Mouse (Mus musculus): ENCODE data around the gene Fam71e1. TPM values are rescaled to one million over a fixed set of nuclear protein-coding genes. Genes with fewer than 3 reads are reported as not detected.
A peak's percentile ranks its signal among the peaks of the same experiment; 100 is the strongest.

Fam71e1 gene
- polyA plus RNA-seq, 1 experiment from 2014 or later = 24.9 TPM

GRCm38 (mm10) chr7:44482836-44483435, 13.4 kb upstream of the Fam71e1 start:
- WGBS = 75% methylated on average over 3 of the region's 3 CpGs
- Histone ChIP-seq H3K4me2 (ENCODE audit: low read depth, low read length) (no peak overlapping the region), H3K27me3 (ENCODE audit: control insufficient read depth, insufficient read depth, low read length) (no peaks in the 10 kb centered on the region), H3K9me3 (ENCODE audit: control insufficient read depth, low read length) (no peaks in the 10 kb centered on the region), H3K36me3 (ENCODE audit: control insufficient read depth, insufficient read depth, low read length) (no peaks in the 10 kb centered on the region), H3K4me1 (ENCODE audit: control insufficient read depth, insufficient read depth, low read length) (no peaks in the 10 kb centered on the region), H3K9ac (replicated peaks; ENCODE audit: low read depth, low read length) (no peak overlapping the region), H3K4me3 (ENCODE audit: low read depth, low read length) (no peak overlapping the region), H3K27ac (ENCODE audit: low read depth, low read length) (no peak overlapping the region)
- no peak for ATAC-seq (ENCODE audit: low read depth)

GRCm38 (mm10) chr7:44484109-44484508, 12.3 kb upstream of the Fam71e1 start:
- Histone ChIP-seq H3K9ac (replicated peaks; ENCODE audit: low read depth, low read length) (no peak overlapping the region), H3K9me3 (ENCODE audit: control insufficient read depth, low read length) (no peaks in the 10 kb centered on the region), H3K4me1 (ENCODE audit: control insufficient read depth, insufficient read depth, low read length) (no peaks in the 10 kb centered on the region), H3K27ac (ENCODE audit: low read depth, low read length) (no peak overlapping the region), H3K27me3 (ENCODE audit: control insufficient read depth, insufficient read depth, low read length) (no peaks in the 10 kb centered on the region), H3K4me2 (ENCODE audit: low read depth, low read length) (no peak overlapping the region), H3K36me3 (ENCODE audit: control insufficient read depth, insufficient read depth, low read length) (0 out of 2 replicates have a peak, but pooled peaks cover under 1% of the 10 kb centered on the region), H3K4me3 (ENCODE audit: low read depth, low read length) (no peak overlapping the region)
- WGBS = 93% methylated on average over 1 of the region's 1 CpGs
- no peak for ATAC-seq (ENCODE audit: low read depth)

- Histone ChIP-seq H3K4me1 (ENCODE audit: control insufficient read depth, insufficient read depth, low read length) (no peaks in the 10 kb centered on the region), H3K4me3 (ENCODE audit: low read depth, low read length) (no peak overlapping the region), H3K9me3 (ENCODE audit: control insufficient read depth, low read length) (no peaks in the 10 kb centered on the region), H3K9ac (replicated peaks; ENCODE audit: low read depth, low read length) (no peak overlapping the region), H3K27me3 (ENCODE audit: control insufficient read depth, insufficient read depth, low read length) (no peaks in the 10 kb centered on the region), H3K27ac (ENCODE audit: low read depth, low read length) (no peak overlapping the region), H3K4me2 (ENCODE audit: low read depth, low read length) (no peak overlapping the region), H3K36me3 (ENCODE audit: control insufficient read depth, insufficient read depth, low read length) (peaks cover 3% of the 10 kb centered on the region; the same call in 1 of the 2 replicates)
- WGBS = 39% methylated on average over 5 of the region's 5 CpGs
- peak; percentile 84 for ATAC-seq (ENCODE audit: low read depth)
These were observed 11.4 kb upstream of the Fam71e1 start for GRCm38 (mm10) chr7:44484841-44485571.

GRCm38 (mm10) chr7:44485572-44486195, 10.7 kb upstream of the Fam71e1 start:
- Histone ChIP-seq H3K4me2 (ENCODE audit: low read depth, low read length) (no peak overlapping the region), H3K27ac (ENCODE audit: low read depth, low read length) (no peak overlapping the region), H3K9me3 (ENCODE audit: control insufficient read depth, low read length) (no peaks in the 10 kb centered on the region), H3K27me3 (ENCODE audit: control insufficient read depth, insufficient read depth, low read length) (no peaks in the 10 kb centered on the region), H3K36me3 (ENCODE audit: control insufficient read depth, insufficient read depth, low read length) (peaks cover 8% of the 10 kb centered on the region), H3K9ac (replicated peaks; ENCODE audit: low read depth, low read length) (no peak overlapping the region), H3K4me3 (ENCODE audit: low read depth, low read length) (no peak overlapping the region), H3K4me1 (ENCODE audit: control insufficient read depth, insufficient read depth, low read length) (no peaks in the 10 kb centered on the region)
- no peak for ATAC-seq (ENCODE audit: low read depth)
- WGBS = 69% methylated on average over 7 of the region's 7 CpGs

GRCm38 (mm10) chr7:44486927-44487575, 9.3 kb upstream of the Fam71e1 start:
- H3K36me3 ChIP-seq (ENCODE audit: control insufficient read depth, insufficient read depth, low read length) = peaks cover 22% of the 10 kb centered on the region
- H3K4me3 ChIP-seq (ENCODE audit: low read depth, low read length) = no peak overlapping the region
- H3K27me3 ChIP-seq (ENCODE audit: control insufficient read depth, insufficient read depth, low read length) = no peaks in the 10 kb centered on the region
- H3K27ac ChIP-seq (ENCODE audit: low read depth, low read length) = no peak overlapping the region
- H3K9me3 ChIP-seq (ENCODE audit: control insufficient read depth, low read length) = no peaks in the 10 kb centered on the region
- no peak overlapping the region for H3K9ac ChIP-seq (replicated peaks; ENCODE audit: low read depth, low read length)
- H3K4me1 ChIP-seq (ENCODE audit: control insufficient read depth, insufficient read depth, low read length) = no peaks in the 10 kb centered on the region
- ATAC-seq (ENCODE audit: low read depth) = no peak
- 64% methylated on average over 13 of the region's 13 CpGs for WGBS
- H3K4me2 ChIP-seq (ENCODE audit: low read depth, low read length) = no peak overlapping the region

GRCm38 (mm10) chr7:44487936-44488335, 8.4 kb upstream of the Fam71e1 start:
- no peak overlapping the region for H3K4me2 ChIP-seq (ENCODE audit: low read depth, low read length)
- H3K27ac ChIP-seq (ENCODE audit: low read depth, low read length) = no peak overlapping the region
- H3K4me1 ChIP-seq (ENCODE audit: control insufficient read depth, insufficient read depth, low read length) = no peaks in the 10 kb centered on the region
- peaks cover 26% of the 10 kb centered on the region for H3K36me3 ChIP-seq (ENCODE audit: control insufficient read depth, insufficient read depth, low read length)
- 87% methylated on average over 7 of the region's 7 CpGs for WGBS
- H3K9ac ChIP-seq (replicated peaks; ENCODE audit: low read depth, low read length) = no peak overlapping the region
- no peak for ATAC-seq (ENCODE audit: low read depth)
- H3K9me3 ChIP-seq (ENCODE audit: control insufficient read depth, low read length) = no peaks in the 10 kb centered on the region
- H3K27me3 ChIP-seq (ENCODE audit: control insufficient read depth, insufficient read depth, low read length) = no peaks in the 10 kb centered on the region
- no peak overlapping the region for H3K4me3 ChIP-seq (ENCODE audit: low read depth, low read length)

- H3K36me3 ChIP-seq (ENCODE audit: control insufficient read depth, insufficient read depth, low read length) = peaks cover 26% of the 10 kb centered on the region
- no peak overlapping the region for H3K27ac ChIP-seq (ENCODE audit: low read depth, low read length)
- H3K9ac ChIP-seq (replicated peaks; ENCODE audit: low read depth, low read length) = no peak overlapping the region
- H3K4me3 ChIP-seq (ENCODE audit: low read depth, low read length) = no peak overlapping the region
- 92% methylated on average over 8 of the region's 8 CpGs for WGBS
- no peaks in the 10 kb centered on the region for H3K9me3 ChIP-seq (ENCODE audit: control insufficient read depth, low read length)
- no peaks in the 10 kb centered on the region for H3K27me3 ChIP-seq (ENCODE audit: control insufficient read depth, insufficient read depth, low read length)
- H3K4me1 ChIP-seq (ENCODE audit: control insufficient read depth, insufficient read depth, low read length) = no peaks in the 10 kb centered on the region
- ATAC-seq (ENCODE audit: low read depth) = no peak
- no peak overlapping the region for H3K4me2 ChIP-seq (ENCODE audit: low read depth, low read length)
These were observed 7.8 kb upstream of the Fam71e1 start for GRCm38 (mm10) chr7:44488545-44488944.

- 92% methylated on average over 4 of the region's 4 CpGs for WGBS
- Histone ChIP-seq H3K36me3 (ENCODE audit: control insufficient read depth, insufficient read depth, low read length) (peaks cover 26% of the 10 kb centered on the region), H3K9ac (replicated peaks; ENCODE audit: low read depth, low read length) (no peak overlapping the region), H3K27ac (ENCODE audit: low read depth, low read length) (no peak overlapping the region), H3K4me3 (ENCODE audit: low read depth, low read length) (no peak overlapping the region), H3K27me3 (ENCODE audit: control insufficient read depth, insufficient read depth, low read length) (no peaks in the 10 kb centered on the region), H3K4me1 (ENCODE audit: control insufficient read depth, insufficient read depth, low read length) (peaks cover 2% of the 10 kb centered on the region; the same call in 1 of the 2 replicates), H3K4me2 (ENCODE audit: low read depth, low read length) (no peak overlapping the region), H3K9me3 (ENCODE audit: control insufficient read depth, low read length) (no peaks in the 10 kb centered on the region)
- ATAC-seq (ENCODE audit: low read depth) = no peak
These were observed 6.1 kb upstream of the Fam71e1 start for GRCm38 (mm10) chr7:44490281-44490680.

GRCm38 (mm10) chr7:44491391-44491790, 5.0 kb upstream of the Fam71e1 start:
- no peak overlapping the region for H3K9ac ChIP-seq (replicated peaks; ENCODE audit: low read depth, low read length)
- ATAC-seq (ENCODE audit: low read depth) = no peak
- peaks cover 26% of the 10 kb centered on the region for H3K36me3 ChIP-seq (ENCODE audit: control insufficient read depth, insufficient read depth, low read length)
- no peak overlapping the region for H3K27ac ChIP-seq (ENCODE audit: low read depth, low read length)
- peaks cover 6% of the 10 kb centered on the region; the same call in 1 of the 2 replicates for H3K4me1 ChIP-seq (ENCODE audit: control insufficient read depth, insufficient read depth, low read length)
- WGBS = 99% methylated on average over 5 of the region's 5 CpGs
- no peak overlapping the region for H3K4me2 ChIP-seq (ENCODE audit: low read depth, low read length)
- no peaks in the 10 kb centered on the region for H3K27me3 ChIP-seq (ENCODE audit: control insufficient read depth, insufficient read depth, low read length)
- no peaks in the 10 kb centered on the region for H3K9me3 ChIP-seq (ENCODE audit: control insufficient read depth, low read length)
- no peak overlapping the region for H3K4me3 ChIP-seq (ENCODE audit: low read depth, low read length)
